Mouse (Mus musculus) ES-E14 (cell line): ENCODE measurements around the gene Dpf3.

ENCODE experiments used
- CHD2 ChIP-seq: IDR thresholded peaks from 2 replicates; pipeline ENCODE4 v1.6.1; 2014; ENCODE audit warnings: mild to moderate bottlenecking, low read depth, low read length, inconsistent platforms
- HCFC1 ChIP-seq: IDR thresholded peaks from 2 replicates; pipeline ENCODE4 v1.6.1; 2012; ENCODE audit warnings: low read length, inconsistent platforms, borderline replicate concordance; ENCODE audit not compliant: insufficient read depth
- MAFK ChIP-seq: IDR thresholded peaks from 2 replicates; pipeline ENCODE4 v1.6.1; 2014; ENCODE audit warnings: mild to moderate bottlenecking, low read depth, low read length, inconsistent platforms; ENCODE audit not compliant: insufficient read depth
- ZC3H11A ChIP-seq: IDR thresholded peaks from 2 replicates; pipeline ENCODE4 v1.6.1; 2012; ENCODE audit warnings: low read depth, mild to moderate bottlenecking, inconsistent platforms, low read length, borderline replicate concordance
- ZNF384 ChIP-seq: IDR thresholded peaks from 2 replicates; pipeline ENCODE4 v1.6.1; 2012; ENCODE audit warnings: low read depth, low read length, inconsistent platforms

DNA sequence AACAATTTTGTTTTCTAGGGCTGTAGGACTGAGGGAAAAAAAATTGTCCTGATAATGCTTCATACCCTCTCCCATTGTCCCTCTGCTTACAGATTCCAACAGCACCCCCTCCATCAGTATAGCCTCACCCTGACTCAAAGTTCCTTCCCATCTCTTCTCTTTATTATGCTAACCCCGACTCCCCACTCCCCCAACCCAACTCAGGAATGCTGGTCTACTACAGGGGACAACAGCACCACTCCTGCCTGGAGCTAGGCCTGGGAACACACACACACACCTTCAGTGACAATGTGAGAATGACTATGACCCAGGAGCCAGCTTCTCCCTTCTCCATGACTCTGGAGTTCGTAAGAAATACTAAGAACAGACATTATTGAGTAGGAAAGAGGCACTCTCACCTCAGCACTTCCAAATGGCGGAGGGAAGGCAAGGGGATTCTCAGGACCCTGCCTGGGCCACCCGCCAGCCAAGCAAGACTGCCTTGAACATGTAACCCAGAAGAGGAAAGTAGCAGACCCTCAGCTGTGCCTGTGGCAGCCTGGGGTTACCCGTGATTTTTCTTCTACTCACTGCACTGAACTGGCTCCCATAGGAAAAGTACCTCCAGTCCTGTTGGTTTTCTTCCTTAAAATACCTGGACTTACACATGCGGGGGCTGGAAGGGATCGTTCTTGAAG lies 276.2 kb downstream of the Dpf3 start:
- no peak for TF ChIP-seq HCFC1
- TF ChIP-seq MAFK: no peak
- no peak for TF ChIP-seq ZNF384
- no peak for TF ChIP-seq ZC3H11A
- TF ChIP-seq CHD2: no peak
